Mouse (Mus musculus) brain, adult 2 months (tissue): ENCODE results near the gene Gpr108.
"Not testable (repeated sequence)": the region's sequence is repeated elsewhere in the genome, so short reads cannot be mapped to it uniquely, and the experiment has no call there.

Experiments used
- DNase-seq: peaks from one replicate; pipeline ENCODE4 v3.0.0; 2011; ENCODE audit warnings: low read depth, low spot score

Gpr108 gene

DNA sequence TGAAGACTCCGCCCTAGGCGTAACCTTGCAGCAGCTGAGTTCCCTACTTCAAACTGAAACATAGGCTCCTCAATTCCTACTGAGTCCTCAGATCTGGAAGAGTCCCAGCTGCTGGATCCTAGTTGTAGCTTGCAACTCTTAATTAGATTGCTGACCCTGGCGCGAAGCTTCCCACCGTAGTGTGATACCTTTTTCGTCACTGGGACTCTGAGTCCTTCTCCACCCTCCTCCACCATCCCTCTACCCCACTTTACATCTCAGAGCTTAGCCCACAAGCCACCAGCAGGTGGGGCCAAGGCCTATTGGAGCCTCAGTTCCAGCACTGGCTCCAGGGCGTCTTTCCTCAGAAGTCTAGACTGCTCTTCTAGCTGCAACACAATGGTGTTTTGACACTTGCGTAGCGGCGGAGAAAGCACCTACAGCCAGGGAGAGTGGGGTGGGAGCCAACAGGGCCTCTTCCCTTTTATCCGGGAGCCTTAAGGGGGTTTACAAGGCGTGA is at the start of gene Gpr108:
TSS of gene Gpr108 (minus strand) at position 246 of the 499 bp plus-strand sequence.
- peak; percentile 96 for DNase-seq

- no peak for DNase-seq
Measured at GRCm38 (mm10) chr17:57297040-57297439, 48.8 kb upstream of the Gpr108 start.

GRCm38 (mm10) chr17:57295935-57296334 is 47.7 kb upstream of the Gpr108 start:
- DNase-seq = no peak

- no peak for DNase-seq
Measured at GRCm38 (mm10) chr17:57292968-57293367, 44.7 kb upstream of the Gpr108 start.

DNA sequence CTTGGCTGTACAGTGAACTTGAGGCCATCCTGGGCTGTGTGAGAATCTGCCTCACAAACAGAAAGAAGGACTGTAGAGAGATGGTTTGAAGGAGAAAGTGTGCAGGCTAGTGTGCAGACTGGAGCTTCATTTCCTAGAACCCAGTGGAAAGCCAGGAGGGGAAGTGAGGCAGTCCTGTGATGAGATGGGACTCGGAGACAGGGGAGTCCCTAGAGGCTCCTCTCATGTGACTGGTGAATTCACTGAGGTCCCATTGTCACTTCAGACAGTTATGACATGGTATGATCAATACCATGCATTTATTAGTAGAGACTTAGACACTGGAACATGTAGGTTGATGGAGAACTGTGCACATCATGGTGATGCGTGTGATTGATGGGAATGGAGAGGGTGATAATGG is 44.1 kb upstream of the Gpr108 start:
- DNase-seq = no peak

GRCm38 (mm10) chr17:57290671-57291055 is 42.4 kb upstream of the Gpr108 start:
- DNase-seq = no peak

GRCm38 (mm10) chr17:57290001-57290670 is 41.9 kb upstream of the Gpr108 start:
- DNase-seq = peak; percentile 45

DNA sequence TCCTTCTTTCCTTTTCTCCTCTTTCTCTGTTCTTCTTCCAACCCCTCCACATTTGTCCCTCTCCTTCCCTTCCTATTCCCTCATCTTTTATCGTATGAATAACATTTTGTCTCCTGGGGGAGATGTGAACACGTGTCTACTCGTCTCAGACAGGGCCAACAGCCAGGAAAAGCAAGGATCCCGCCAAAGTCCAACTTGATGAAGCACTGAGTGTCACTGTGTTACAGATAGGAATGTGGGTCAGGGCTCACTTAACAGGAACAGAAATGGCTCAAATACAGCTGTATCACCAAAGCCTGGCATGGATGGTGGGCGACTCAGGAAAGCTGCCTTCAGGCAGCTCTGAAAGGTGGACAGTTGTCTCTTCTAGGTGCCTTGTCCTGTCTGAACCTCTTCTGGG is 41.0 kb upstream of the Gpr108 start:
- no peak for DNase-seq

GRCm38 (mm10) chr17:57286718-57287355 is 38.6 kb upstream of the Gpr108 start:
- DNase-seq = no peak

GRCm38 (mm10) chr17:57285077-57285476 is 36.8 kb upstream of the Gpr108 start:
- DNase-seq = no peak

DNA sequence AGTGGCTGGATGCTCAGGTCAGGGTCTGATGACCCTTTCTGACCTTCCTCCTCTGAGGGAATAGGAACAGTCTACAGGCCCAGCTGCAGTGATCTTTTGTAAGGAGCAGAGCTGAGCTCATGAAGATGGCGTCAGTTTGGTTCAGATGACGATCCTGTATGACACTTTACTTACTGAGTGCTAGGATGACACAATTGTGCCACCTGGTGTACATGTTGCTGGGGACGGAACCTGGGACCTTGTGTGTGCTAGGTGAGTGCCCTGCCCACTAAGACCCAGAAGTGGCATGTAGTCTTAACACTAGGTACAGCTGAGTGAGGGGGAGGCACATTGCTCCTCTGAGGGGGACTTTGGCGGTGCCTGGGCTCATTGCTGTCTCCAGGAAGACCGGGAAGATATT is 35.7 kb upstream of the Gpr108 start:
- DNase-seq = no peak

DNA sequence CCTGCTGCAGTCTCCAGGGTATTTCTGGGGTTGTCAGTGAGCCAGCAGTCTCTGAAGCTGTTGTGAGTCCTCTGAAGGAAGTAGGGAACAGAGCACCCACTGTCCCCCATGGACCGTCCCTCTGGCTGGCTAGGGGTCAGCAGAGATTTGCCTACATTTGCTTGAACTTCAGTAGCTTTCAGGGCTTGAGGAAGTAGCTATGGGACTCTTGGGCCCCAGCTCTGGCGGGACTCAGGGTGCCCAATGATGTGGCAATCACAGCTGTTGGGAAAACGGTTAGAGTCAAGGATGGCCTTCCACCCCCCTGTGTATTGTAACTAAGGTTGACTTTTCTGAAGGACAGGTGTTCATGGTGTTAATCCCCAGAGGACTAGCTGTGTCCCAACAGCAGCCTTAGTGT is 32.2 kb upstream of the Gpr108 start:
- peak; percentile 24 for DNase-seq

DNA sequence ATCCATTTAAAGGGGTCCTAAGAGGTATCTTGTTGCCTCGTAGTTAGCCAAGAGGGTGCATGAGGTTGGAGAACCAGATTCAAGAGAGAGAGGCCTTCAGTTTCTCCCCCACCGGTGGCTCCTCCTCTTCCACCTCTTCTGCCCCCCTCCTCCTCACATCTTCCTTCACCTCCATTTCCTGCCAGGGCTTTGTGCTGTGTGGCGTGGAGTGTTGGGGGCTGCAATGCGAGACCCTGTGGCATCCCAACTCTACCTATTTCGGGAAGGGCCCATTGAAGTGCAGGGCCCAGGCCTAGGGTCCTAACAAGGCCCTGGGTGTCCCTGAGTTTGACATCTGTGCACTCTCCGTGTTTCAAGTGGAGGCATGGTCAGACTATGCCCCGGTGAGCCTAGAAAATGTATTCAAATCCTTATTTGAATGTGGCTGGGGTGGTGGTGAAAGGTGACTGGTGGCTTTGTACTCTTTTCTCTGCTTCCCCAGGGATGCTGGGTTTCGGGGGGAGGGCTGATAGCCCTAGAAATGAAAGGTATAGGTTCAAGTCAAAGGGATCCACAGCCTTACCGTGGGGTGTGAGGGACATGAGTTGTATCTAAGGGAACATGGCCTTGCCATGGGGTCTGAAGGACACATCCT is 31.5 kb upstream of the Gpr108 start:
- DNase-seq = no peak

GRCm38 (mm10) chr17:57278943-57279590 is 30.8 kb upstream of the Gpr108 start, which contains the start of gene Vav1:
Gene Vav1, plus strand, starts transcription at chr17:57279100.
- DNase-seq = peak; percentile 5

DNA sequence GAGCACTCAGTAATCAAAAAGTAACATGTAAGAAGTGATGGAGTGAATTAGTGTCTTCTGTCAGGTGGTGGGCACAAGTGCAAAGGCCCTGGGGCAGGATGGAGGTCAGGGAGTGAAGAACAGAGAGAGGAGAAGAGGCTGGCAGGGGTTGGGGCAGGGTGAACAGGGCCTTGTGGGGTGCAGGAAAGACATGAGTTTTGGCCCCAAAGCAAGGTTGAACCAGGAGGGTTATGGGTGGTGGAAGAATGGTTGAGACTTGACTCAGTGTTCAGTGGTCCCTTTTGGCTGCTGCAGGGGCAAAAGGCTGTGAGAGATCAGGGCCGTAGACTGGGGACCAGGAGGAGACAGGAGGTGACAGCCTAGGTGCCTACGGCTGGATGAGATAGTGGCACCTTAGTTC is 30.3 kb upstream of the Gpr108 start:
- no peak for DNase-seq

DNA sequence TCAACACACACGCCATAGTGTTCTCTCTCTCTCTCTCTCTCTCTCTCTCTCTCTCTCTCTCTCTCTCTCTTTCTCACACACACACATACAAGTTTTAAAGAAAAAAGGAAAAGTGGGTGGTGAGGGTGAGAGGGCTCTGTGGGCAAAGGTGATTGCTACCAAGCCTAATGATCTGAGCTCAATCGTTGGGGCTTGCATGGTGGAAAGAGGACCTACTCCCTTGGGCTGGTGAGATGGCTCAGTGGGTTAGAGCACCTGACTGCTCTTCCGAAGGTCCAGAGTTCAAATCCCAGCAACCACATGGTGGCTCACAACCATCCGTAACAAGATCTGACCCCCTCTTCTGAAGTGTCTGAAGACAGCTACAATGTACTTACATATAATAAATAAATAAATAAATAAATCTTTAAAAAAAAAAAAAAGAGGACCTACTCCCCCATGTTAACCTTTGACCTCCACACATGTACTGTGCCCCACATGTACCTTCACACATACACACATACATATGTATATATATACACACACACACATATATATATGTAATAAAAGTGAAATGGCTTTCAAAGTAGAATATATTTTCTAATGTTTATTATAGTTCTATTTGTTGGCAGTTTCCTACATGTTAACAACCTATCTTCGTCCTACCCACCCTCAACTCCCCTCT is 29.5 kb upstream of the Gpr108 start:
- DNase-seq = not testable (repeated sequence)

DNA sequence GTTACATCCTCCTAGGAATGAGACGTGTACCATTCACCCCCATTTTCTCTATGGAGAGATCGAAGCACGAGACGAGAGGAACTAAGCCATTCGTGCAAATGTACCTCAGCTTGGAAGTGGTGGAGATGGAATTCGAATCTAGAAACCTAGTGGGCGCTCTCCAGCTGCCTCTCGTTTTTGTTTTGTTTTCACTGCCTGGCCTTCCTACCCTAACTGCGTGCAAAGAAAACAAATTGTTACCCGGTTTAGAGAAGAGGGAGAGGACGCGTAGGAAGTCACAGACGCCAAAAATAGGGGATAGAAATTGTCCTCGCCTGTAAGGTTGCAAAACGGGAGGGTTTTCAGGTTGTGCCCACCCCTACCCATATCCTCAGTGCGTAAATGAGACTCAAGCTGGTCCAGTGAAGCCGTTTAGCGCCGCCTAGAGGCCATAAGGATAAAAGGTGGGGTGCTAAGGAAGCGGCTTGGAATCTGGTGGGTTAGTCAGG is 28.4 kb upstream of the Gpr108 start:
- peak; percentile 95 for DNase-seq

DNA sequence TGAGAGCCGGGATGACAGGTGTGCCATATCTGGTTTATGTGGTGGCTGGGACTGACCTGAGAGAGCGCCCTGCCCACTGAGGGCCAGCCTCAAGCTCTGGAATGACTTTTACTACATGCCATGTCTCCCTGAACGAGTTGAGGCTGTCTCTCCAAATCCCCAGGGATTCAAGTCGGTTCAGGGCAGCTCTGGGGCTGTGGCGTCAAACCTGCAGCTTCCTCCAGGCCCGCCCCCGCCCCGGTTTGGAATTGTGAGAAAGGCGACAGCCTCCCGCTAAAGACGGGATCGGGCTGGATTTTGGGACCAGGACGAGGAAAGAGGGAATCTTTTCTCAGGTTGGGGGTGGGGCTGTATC is 27.7 kb upstream of the Gpr108 start:
- peak; percentile 17 for DNase-seq

GRCm38 (mm10) chr17:57275111-57275996 is 27.1 kb upstream of the Gpr108 start:
- peak; percentile 87 for DNase-seq

- peak; percentile 44 for DNase-seq
Measured at GRCm38 (mm10) chr17:57274686-57275085, 26.4 kb upstream of the Gpr108 start.

GRCm38 (mm10) chr17:57273846-57274245 is 25.6 kb upstream of the Gpr108 start:
- no peak for DNase-seq
